Mouse (Mus musculus) kidney, postnatal 0 days (tissue): ENCODE measurements at regions not wholly inside any gene's neighbourhood (a gene's known extent, or its start where the extent isn't known, plus 50 kb on each side); places are given as distances from the start of the nearest gene placed in this dataset.

Experiments
- ATAC-seq: fragments of 200-750 bp; cut with Nextera tagmentation; replicated peaks from 2 replicates; pipeline ENCODE4 v1.8.0; 2017; ENCODE audit warnings: low read depth, moderate number of reproducible peaks, moderate TSS enrichment, moderate library complexity; ENCODE audit not compliant: low FRiP score
- DNase-seq: peaks from one replicate; pipeline ENCODE4 v3.0.0-alpha.2; 2016; ENCODE audit warnings: low spot score
- H3K27ac ChIP-seq: fragments of 300-500 bp; sonication (generic); 2 replicates; pipeline ENCODE4 v1.5.1; 2014; ENCODE audit warnings: mild to moderate bottlenecking
- H3K27me3 ChIP-seq: fragments of 300-500 bp; sonication (generic); 2 replicates; pipeline ENCODE4 v1.6.1; 2014; ENCODE audit warnings: low read length, mixed read lengths; ENCODE audit not compliant: insufficient read depth
- H3K36me3 ChIP-seq: fragments of 300-500 bp; sonication (generic); 2 replicates; pipeline ENCODE4 v1.6.1; 2014; ENCODE audit warnings: low read length, mixed read lengths; ENCODE audit not compliant: insufficient read depth
- H3K4me1 ChIP-seq: fragments of 300-500 bp; sonication (generic); replicated peaks from 2 replicates; pipeline ENCODE4 v1.6.1; 2014; ENCODE audit warnings: antibody characterized with exemption, low read length, mixed read lengths; ENCODE audit not compliant: insufficient read depth
- H3K4me2 ChIP-seq: fragments of 300-500 bp; sonication (generic); 2 replicates; pipeline ENCODE4 v1.6.1; 2014; ENCODE audit warnings: mild to moderate bottlenecking, low read length, moderate library complexity, mixed read lengths
- H3K4me3 ChIP-seq: fragments of 300-500 bp; sonication (generic); replicated peaks from 2 replicates; pipeline ENCODE4 v1.5.1; 2014; ENCODE audit warnings: low read depth, low read length
- H3K9ac ChIP-seq: fragments of 300-500 bp; sonication (generic); 2 replicates; pipeline ENCODE4 v1.6.1; 2014; ENCODE audit warnings: low read depth, low read length
- H3K9me3 ChIP-seq: fragments of 300-500 bp; sonication (generic); replicated peaks from 2 replicates; pipeline ENCODE4 v1.6.1; 2016; ENCODE audit warnings: low read length, inconsistent platforms, mixed read lengths
- CTCF ChIP-seq: IDR thresholded peaks from 2 replicates; pipeline ENCODE4 v1.5.1; 2016; ENCODE audit warnings: antibody characterized with exemption, low read depth, mild to moderate bottlenecking, moderate library complexity
- WGBS: fragments of 180-500 bp; shearing (Covaris S2); extraction: QIAGEN DNeasy Blood & Tissue Kit; methylation state at CpG from one replicate; pipeline ENCODE4 v1.1.7; 2014; 5-methylcytosine and 5-hydroxymethylcytosine counted together

- Histone ChIP-seq H3K4me1 (no peaks in the 10 kb centered on the region), H3K4me3 (no peak overlapping the region), H3K36me3 (no peaks in the 10 kb centered on the region), H3K4me2 (no peak overlapping the region), H3K9me3 (no peaks in the 10 kb centered on the region), H3K27ac (no peak overlapping the region), H3K27me3 (no peaks in the 10 kb centered on the region), H3K9ac (no peak overlapping the region)
- 31% methylated on average over 13 of the region's 13 CpGs for WGBS
- ATAC-seq (no peak), DNase-seq (peak; percentile 17)
- no peak for TF ChIP-seq CTCF
These were observed 407.1 kb downstream of the Bcor start for GRCm38 (mm10) chrX:11752973-11753590.

- TF ChIP-seq CTCF, result no peak
These were observed 405.1 kb downstream of the Bcor start for GRCm38 (mm10) chrX:11755046-11755445.

DNA sequence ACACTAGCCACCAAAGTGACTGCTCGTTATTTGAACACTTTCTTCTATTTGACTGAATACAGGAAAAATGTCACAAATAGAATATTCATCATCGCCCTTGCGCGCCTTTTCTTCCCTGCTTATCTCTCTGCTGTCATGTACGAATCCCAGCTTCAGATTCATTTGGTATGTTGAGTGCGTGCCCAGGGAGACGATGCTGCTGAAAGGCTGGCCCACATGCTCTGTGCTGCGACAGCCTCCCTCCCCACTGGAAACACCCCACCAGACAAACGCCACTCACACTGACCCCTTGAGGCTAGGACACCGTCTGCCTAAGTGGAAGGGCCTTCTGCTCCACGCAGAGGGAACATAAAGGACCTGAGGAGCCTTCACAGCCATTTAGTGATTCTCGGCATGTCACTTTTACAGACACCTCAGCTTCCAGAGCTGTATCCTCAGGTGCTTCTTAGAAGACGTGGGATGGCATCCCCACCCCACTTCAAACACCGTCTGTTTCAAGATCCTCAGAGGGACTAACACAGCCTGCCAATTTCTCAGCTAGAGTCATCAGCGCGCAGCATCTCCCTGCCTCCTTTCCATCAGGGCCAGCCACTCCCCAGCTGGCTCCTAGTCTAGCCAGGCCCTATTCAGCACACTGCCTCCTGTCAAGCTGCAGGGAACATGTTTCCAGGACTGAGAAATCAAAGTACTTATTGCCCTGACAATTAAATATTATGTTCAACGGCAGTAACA, 396.6 kb downstream of the Bcor start:
- H3K9me3 ChIP-seq, result no peaks in the 10 kb centered on the region
- 81% methylated on average over 17 of the region's 17 CpGs for WGBS
- no peaks in the 10 kb centered on the region for H3K27me3 ChIP-seq
- TF ChIP-seq CTCF, result no peak
- no peaks in the 10 kb centered on the region for H3K36me3 ChIP-seq
- no peaks in the 10 kb centered on the region for H3K4me1 ChIP-seq
- H3K27ac ChIP-seq, result no peak overlapping the region
- H3K4me2 ChIP-seq, result no peak overlapping the region
- H3K4me3 ChIP-seq, result no peak overlapping the region
- H3K9ac ChIP-seq, result no peak overlapping the region
- DNase-seq, result no peak
- no peak for ATAC-seq

More at GRCm38 (mm10) chrX:11755046-11755445, 405.1 kb downstream of the Bcor start:
- H3K27ac ChIP-seq, result no peak overlapping the region
- no peaks in the 10 kb centered on the region for H3K9me3 ChIP-seq
- H3K4me3 ChIP-seq, result no peak overlapping the region
- H3K9ac ChIP-seq, result no peak overlapping the region
- ATAC-seq (no peak), DNase-seq (no peak)
- H3K4me2 ChIP-seq, result no peak overlapping the region
- no peaks in the 10 kb centered on the region for H3K27me3 ChIP-seq
- no peaks in the 10 kb centered on the region for H3K4me1 ChIP-seq
- H3K36me3 ChIP-seq, result no peaks in the 10 kb centered on the region
- 90% methylated on average over 2 of the region's 2 CpGs for WGBS

- WGBS, result 72% methylated on average over 6 of the region's 6 CpGs
- H3K27ac ChIP-seq, result no peak overlapping the region
- DNase-seq, result no peak
- ATAC-seq, result no peak
- H3K9me3 ChIP-seq, result no peaks in the 10 kb centered on the region
- no peaks in the 10 kb centered on the region for H3K27me3 ChIP-seq
- no peaks in the 10 kb centered on the region for H3K36me3 ChIP-seq
- no peak overlapping the region for H3K4me3 ChIP-seq
- no peak overlapping the region for H3K9ac ChIP-seq
- H3K4me1 ChIP-seq, result no peaks in the 10 kb centered on the region
- no peak overlapping the region for H3K4me2 ChIP-seq
- TF ChIP-seq CTCF, result no peak
These were observed 383.8 kb downstream of the Bcor start for GRCm38 (mm10) chrX:11776236-11776899.

GRCm38 (mm10) chrX:11795010-11795409, 365.1 kb downstream of the Bcor start:
- 66% methylated on average over 6 of the region's 6 CpGs for WGBS

GRCm38 (mm10) chrX:11797870-11798269, 362.3 kb downstream of the Bcor start:
- Histone ChIP-seq H3K4me3 (no peak overlapping the region), H3K36me3 (no peaks in the 10 kb centered on the region), H3K9ac (no peak overlapping the region), H3K27ac (no peak overlapping the region), H3K9me3 (no peaks in the 10 kb centered on the region), H3K4me2 (no peak overlapping the region), H3K4me1 (no peaks in the 10 kb centered on the region), H3K27me3 (no peaks in the 10 kb centered on the region)
- no peak for TF ChIP-seq CTCF
- 37% methylated on average over 11 of the region's 11 CpGs for WGBS
- ATAC-seq (no peak), DNase-seq (peak; percentile 46)

More at GRCm38 (mm10) chrX:11795010-11795409, 365.1 kb downstream of the Bcor start:
- Histone ChIP-seq H3K4me1 (no peaks in the 10 kb centered on the region), H3K27ac (no peak overlapping the region), H3K4me3 (no peak overlapping the region), H3K36me3 (no peaks in the 10 kb centered on the region), H3K27me3 (no peaks in the 10 kb centered on the region), H3K9me3 (no peaks in the 10 kb centered on the region), H3K4me2 (no peak overlapping the region), H3K9ac (no peak overlapping the region)
- DNase-seq (peak; percentile 47), ATAC-seq (no peak)
- TF ChIP-seq CTCF, result no peak
